8 mouse cellular contexts compared by ENCODE assay signal in the genomic region with DNA sequence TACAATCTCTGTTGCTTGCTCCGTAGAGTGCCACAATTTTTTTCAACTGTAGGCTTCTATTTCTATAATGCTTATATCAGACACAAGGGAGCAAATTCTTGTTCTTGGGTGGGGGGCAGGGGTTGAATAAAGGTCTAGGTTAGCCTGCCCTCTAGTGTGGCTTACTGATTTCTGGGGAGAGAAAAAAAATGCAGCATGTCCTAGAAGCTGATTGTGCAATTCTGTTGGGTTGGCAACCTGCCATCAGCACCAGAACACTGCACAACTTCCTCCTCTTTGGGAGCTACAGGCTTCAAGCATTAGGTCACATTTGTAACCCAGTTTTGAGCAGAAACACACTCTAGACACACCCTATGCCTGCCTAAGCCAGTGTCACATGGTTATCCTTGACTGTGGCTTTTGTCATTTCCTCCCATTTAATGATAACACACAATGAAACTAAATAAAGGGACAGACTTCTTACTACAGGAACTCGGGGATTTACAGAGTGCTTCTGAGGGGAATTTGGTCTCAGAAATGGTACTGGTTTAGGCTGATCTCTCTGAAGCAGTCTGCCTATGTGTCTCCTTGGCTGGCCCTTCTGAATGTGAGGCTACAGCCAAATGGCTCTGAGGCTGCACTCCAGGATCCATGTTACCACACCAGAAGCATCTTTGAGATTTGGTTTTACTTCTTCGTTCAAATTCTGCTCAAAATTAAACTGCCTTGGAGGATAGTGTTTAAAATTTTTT.
A peak's percentile ranks its signal among the peaks of the same experiment; 100 is the strongest.
DNase-seq lines count a peak whose midpoint lies in the region; ATAC-seq and TF ChIP-seq lines count a peak whose summit lies in the region.

No protein-coding gene starts in this region.

- no peak overlapping the region for H3K4me2 ChIP-seq in midbrain, embryonic 14.5 days (ENCODE audit: low read length)
- H3K4me2 ChIP-seq in limb, embryonic 13.5 days (replicated peaks), result no peak overlapping the region
- no peak overlapping the region for H3K4me2 ChIP-seq in midbrain, postnatal 0 days (ENCODE audit: low read depth, low read length, poor library complexity, severe bottlenecking)

- peak; percentile 64 for DNase-seq in midbrain, embryonic 14.5 days
- DNase-seq in midbrain, embryonic 10.5 days (ENCODE audit: low spot score), result no peak
- peak; percentile 90 to 94 for DNase-seq in heart, adult 18-20 months
- peak; percentile 66 to 77 for DNase-seq in kidney, adult 8-10 months
- DNase-seq in midbrain, postnatal 0 days (ENCODE audit: low spot score), result peak; percentile 81
- DNase-seq in urinary bladder, adult 2 months (ENCODE audit: low spot score), result peak; percentile 32

- no peak overlapping the region for H3K27ac ChIP-seq in midbrain, embryonic 14.5 days (replicated peaks; ENCODE audit: low read depth, low read length)
- H3K27ac ChIP-seq in midbrain, embryonic 10.5 days (replicated peaks), result no peak overlapping the region
- H3K27ac ChIP-seq in limb, embryonic 13.5 days, result peak overlapping the region; percentile 49; the same call in 1 of the 2 replicates
- H3K27ac ChIP-seq in midbrain, postnatal 0 days (ENCODE audit: low read depth, low read length), result no peak overlapping the region

- no peak overlapping the region for H3K4me3 ChIP-seq in midbrain, embryonic 14.5 days (replicated peaks; ENCODE audit: low read depth, low read length)
- no peak overlapping the region for H3K4me3 ChIP-seq in midbrain, embryonic 10.5 days
- no peak overlapping the region for H3K4me3 ChIP-seq in limb, embryonic 13.5 days
- H3K4me3 ChIP-seq in midbrain, postnatal 0 days (ENCODE audit: low read depth, low read length), result no peak overlapping the region

- no peak overlapping the region for H3K9ac ChIP-seq in midbrain, embryonic 14.5 days (replicated peaks; ENCODE audit: low read length)
- no peak overlapping the region for H3K9ac ChIP-seq in limb, embryonic 13.5 days
- no peak overlapping the region for H3K9ac ChIP-seq in midbrain, postnatal 0 days (replicated peaks; ENCODE audit: low read length, poor library complexity, severe bottlenecking)

- H3K9me3 ChIP-seq in midbrain, embryonic 14.5 days (ENCODE audit: control insufficient read depth, low read length), result no peaks in the 10 kb centered on the region
- H3K9me3 ChIP-seq in midbrain, embryonic 10.5 days (replicated peaks), result no peaks in the 10 kb centered on the region
- no peaks in the 10 kb centered on the region for H3K9me3 ChIP-seq in limb, embryonic 13.5 days
- H3K9me3 ChIP-seq in midbrain, postnatal 0 days (ENCODE audit: low read length), result no peaks in the 10 kb centered on the region

- H3K27me3 ChIP-seq in midbrain, embryonic 14.5 days (ENCODE audit: control insufficient read depth, insufficient read depth, low read length), result no peaks in the 10 kb centered on the region
- no peaks in the 10 kb centered on the region for H3K27me3 ChIP-seq in midbrain, embryonic 10.5 days (ENCODE audit: low read depth, poor library complexity, severe bottlenecking)
- H3K27me3 ChIP-seq in limb, embryonic 13.5 days, result no peaks in the 10 kb centered on the region
- no peaks in the 10 kb centered on the region for H3K27me3 ChIP-seq in midbrain, postnatal 0 days (ENCODE audit: insufficient read depth, low read length)

- H3K36me3 ChIP-seq in midbrain, embryonic 14.5 days (ENCODE audit: control insufficient read depth, insufficient read depth, low read length), result no peaks in the 10 kb centered on the region
- no peaks in the 10 kb centered on the region for H3K36me3 ChIP-seq in midbrain, embryonic 10.5 days
- no peaks in the 10 kb centered on the region for H3K36me3 ChIP-seq in limb, embryonic 13.5 days
- no peaks in the 10 kb centered on the region for H3K36me3 ChIP-seq in midbrain, postnatal 0 days (ENCODE audit: insufficient read depth, low read length)

- H3K4me1 ChIP-seq in midbrain, embryonic 14.5 days (ENCODE audit: control insufficient read depth, insufficient read depth, low read length), result peaks cover 4% of the 10 kb centered on the region; the same call in 1 of the 2 replicates
- peaks cover 11% of the 10 kb centered on the region for H3K4me1 ChIP-seq in midbrain, embryonic 10.5 days
- peaks cover 23% of the 10 kb centered on the region for H3K4me1 ChIP-seq in limb, embryonic 13.5 days
- H3K4me1 ChIP-seq in midbrain, postnatal 0 days (ENCODE audit: insufficient read depth, low read length), result no peaks in the 10 kb centered on the region

- no peak; the same call in 1 of the 2 replicates for ATAC-seq in midbrain, embryonic 14.5 days (ENCODE audit: low FRiP score, low TSS enrichment)
- ATAC-seq in common myeloid progenitor, adult 5-6 weeks (replicated peaks; ENCODE audit: low read depth, poor library complexity, severe bottlenecking), result peak; percentile 99
- ATAC-seq in limb, embryonic 13.5 days (ENCODE audit: low FRiP score, low read depth), result peak; percentile 88
- peak; percentile 68 for ATAC-seq in midbrain, postnatal 0 days (ENCODE audit: low FRiP score)

- WGBS in midbrain, embryonic 14.5 days, result 67% methylated on average over 3 of the region's 3 CpGs
- WGBS in midbrain, embryonic 10.5 days, result 81% methylated on average over 3 of the region's 3 CpGs
- 43% methylated on average over 3 of the region's 3 CpGs for whole genome bisulfite sequencing in limb, embryonic 13.5 days
- WGBS in midbrain, postnatal 0 days, result 61% methylated on average over 3 of the region's 3 CpGs

- peak; percentile 59 for TF ChIP-seq CTCF in midbrain, postnatal 0 days (IDR thresholded peaks at IDR 0.05)
